Mouse (Mus musculus) layer of hippocampus, adult 9-10 months (tissue): ENCODE measurements around the gene Srrm1.
"Not testable (repeated sequence)": the region's sequence is repeated elsewhere in the genome, so short reads cannot be mapped to it uniquely, and the experiment has no call there.

ENCODE experiments used
- DNase-seq: peaks from one replicate; pipeline ENCODE4 v3.0.0; 2022; ENCODE audit warnings: low spot score

Srrm1 gene

DNA sequence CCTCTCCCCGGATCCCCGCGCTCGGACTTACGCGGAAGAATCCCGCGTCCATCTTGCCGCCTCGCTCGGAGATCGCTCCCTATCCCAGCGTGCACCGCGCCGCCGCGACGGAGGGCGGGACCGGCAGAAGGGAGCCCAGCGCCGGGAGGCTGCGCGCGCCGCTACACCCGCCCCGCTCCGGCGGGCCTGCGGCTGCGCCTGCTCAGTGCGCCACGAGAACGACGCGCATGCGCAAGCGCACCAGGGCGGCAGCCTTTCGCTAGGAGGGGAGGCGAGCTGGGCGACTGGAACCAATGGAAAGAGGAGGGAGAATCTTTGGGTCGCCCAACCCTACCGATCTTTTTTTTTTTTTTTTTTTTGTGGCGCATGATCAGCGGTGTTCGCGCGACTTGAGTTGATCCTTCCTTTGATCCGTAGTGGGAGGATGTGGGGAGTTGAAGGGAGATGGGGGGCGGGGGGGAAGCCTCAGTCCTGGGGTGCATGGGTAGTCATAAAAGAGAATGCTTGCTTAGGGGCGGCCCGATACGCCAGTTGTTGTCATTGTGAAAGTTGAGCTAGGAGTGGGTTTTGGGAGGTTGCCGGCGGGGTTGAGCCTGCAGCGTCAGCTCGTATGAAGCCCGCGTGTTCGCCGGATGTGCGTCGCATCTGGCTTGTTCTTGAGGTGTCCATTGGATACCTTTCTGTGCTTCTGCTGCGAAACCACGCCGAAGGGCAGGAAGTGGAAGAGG is at the start of gene Srrm1:
Gene Srrm1 (minus strand): TSS at position 256 of the 728 bp plus-strand sequence.
- peak; percentile 83 for DNase-seq

- no peak for DNase-seq
These were observed 48.8 kb upstream of the Srrm1 start for GRCm38 (mm10) chr4:135401881-135402280.

DNA sequence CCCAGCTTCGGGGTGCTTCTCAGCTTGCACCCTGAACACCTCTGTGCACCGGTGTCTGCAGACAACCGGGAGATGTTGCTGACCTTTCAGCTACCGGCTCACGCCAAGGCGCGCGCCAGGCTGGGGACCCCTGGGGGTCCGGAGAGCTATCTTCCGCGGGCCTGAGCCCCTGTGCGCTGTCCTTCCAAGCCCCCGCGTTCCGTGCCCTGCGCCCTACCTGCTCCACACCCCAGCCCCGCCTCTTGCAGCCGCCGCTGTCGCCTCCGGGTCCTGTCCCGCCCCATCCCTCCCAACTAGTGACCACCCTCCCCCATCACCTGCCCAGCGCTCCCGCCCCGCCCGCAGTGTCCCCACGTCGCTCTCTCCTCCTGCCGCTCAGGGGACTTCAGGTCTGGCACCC is 44.9 kb upstream of the Srrm1 start, which contains the start of gene Ncmap:
Gene Ncmap (minus strand): TSS at position 237 of the 400 bp plus-strand sequence.
- DNase-seq, result no peak

DNA sequence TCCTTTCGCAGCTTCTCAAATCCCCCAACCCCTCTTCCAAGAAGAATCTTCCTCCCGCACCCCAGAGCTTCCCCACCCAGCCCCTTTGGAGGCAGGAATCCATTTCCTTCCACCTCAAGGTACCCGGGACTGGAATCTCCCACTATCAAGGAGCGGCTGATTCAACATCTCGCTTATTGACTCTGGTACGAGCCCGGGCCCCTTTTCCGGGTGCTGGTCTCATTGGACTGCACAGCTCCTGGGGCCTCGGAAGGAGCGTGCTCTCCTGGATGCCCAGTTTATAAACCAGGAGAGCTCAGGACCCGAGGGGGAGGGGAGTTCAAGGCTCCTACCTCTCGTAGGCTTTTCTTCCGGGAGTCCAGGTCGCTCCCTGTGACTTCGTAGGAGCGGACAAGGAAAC is 44.4 kb upstream of the Srrm1 start:
- DNase-seq, result no peak

DNA sequence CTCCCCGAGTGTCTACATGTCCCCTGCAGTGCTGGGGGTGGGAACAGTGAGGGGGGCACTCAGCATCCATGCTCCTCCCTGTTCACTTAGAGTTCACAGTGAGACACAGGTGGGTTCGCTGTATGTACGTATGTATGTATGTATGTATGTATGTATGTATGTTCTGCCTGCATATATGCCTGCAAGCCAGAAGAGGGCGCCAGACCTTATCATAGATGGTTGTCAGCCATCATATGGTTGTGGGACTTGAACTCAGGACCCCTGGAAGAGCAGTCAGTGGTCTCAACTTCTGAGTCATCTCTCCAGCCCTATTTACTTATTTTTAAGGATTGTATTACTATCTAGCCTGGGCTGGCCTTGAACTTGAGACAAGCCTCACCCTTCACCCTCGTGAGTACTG is 43.2 kb upstream of the Srrm1 start:
- DNase-seq, result no peak

DNA sequence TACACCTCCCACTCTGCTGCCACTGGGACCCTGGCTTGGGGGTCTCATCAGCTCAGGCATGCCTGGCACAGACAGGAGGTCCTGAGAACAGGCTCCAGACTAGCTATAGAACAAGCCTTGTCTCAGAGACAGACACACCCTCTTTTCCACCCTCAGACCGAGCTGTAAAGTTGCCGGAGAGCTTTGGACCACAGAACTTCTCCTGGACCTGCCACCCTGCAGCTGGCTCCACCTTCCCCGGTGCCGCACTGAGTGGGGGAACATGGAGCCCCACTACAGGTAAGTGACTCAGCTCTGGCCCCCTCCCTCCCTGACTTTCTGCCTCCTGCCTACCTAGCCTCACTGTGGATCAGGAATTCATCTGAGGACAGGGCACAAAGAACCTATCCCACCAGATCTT is 42.3 kb upstream of the Srrm1 start:
- DNase-seq, result no peak

- no peak for DNase-seq
These were observed 41.5 kb upstream of the Srrm1 start for GRCm38 (mm10) chr4:135394666-135395065.

- no peak for DNase-seq
These were observed 40.3 kb upstream of the Srrm1 start for GRCm38 (mm10) chr4:135393381-135393780.

- DNase-seq, result no peak
These were observed 39.7 kb upstream of the Srrm1 start for GRCm38 (mm10) chr4:135392801-135393200.

GRCm38 (mm10) chr4:135391014-135391413 is 37.9 kb upstream of the Srrm1 start:
- DNase-seq, result no peak

GRCm38 (mm10) chr4:135385614-135386013 is 32.5 kb upstream of the Srrm1 start:
- DNase-seq, result no peak

- peak; percentile 37 for DNase-seq
These were observed 29.2 kb upstream of the Srrm1 start for GRCm38 (mm10) chr4:135382316-135382715.

DNA sequence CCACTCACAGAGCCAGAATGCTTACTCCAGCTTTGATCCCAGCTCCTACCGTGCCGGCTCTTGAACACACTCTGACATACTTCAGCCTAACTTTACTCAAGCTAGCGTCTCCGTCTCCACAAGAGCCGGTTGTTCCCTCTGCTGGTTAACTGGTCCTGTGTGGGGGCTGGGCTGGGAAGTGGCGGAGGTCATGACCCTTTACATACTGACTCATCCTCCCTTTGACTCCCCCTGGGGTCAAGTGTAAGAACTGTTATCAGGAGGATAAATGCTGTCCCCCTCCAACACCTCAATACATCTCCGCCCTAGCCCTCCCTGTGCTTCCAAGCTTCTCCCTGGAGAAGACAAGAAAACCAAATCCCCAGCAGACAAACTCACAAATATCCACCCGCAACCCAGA is 28.2 kb upstream of the Srrm1 start:
- no peak for DNase-seq

- no peak for DNase-seq
These were observed 24.1 kb upstream of the Srrm1 start for GRCm38 (mm10) chr4:135377241-135377640.

DNA sequence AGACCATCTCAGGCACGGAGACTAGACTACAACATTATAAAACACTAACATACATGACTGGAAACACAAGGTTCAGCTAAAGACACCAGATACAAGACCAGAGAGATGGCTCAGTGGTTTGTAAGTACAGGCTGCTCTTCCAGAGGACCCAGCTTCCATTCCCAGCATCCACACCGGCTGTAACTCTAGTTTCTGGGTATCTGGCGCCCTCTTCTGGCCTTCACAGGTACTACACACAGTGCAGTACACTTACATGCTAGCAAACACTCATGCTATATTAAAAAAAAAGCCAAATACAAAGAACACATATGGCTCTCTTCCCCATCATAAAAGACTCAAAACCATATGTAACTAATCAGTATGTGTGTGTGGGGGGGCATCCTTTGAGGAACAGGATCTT is 22.3 kb upstream of the Srrm1 start:
- DNase-seq, result no peak

- DNase-seq, result no peak
These were observed 20.2 kb upstream of the Srrm1 start for GRCm38 (mm10) chr4:135373299-135373698.

- no peak for DNase-seq
These were observed 17.3 kb upstream of the Srrm1 start for GRCm38 (mm10) chr4:135370372-135370771.

GRCm38 (mm10) chr4:135362828-135363227 is 9.7 kb upstream of the Srrm1 start:
- no peak for DNase-seq

GRCm38 (mm10) chr4:135361722-135362121 is 8.6 kb upstream of the Srrm1 start:
- no peak for DNase-seq

DNA sequence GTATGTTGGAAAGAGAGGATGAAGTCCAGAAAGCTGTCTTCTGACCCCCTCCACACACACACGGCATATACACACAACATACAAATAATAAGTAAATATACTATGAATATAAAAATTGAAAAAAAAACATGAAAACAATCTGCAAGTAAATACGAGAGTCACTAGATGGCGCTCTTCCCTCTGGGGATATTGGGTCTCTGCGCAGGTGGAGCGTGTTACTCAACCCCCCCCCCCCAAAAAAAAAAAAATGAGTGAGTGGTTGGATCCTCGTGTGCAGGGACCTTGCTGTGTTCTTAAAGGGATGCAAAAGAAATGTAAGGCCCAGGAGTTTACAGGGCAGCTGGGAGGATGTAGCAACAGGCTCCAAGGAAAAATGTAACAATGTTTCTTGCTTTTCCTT is 5.6 kb upstream of the Srrm1 start:
- no peak for DNase-seq

- DNase-seq, result no peak
These were observed 4.2 kb upstream of the Srrm1 start for GRCm38 (mm10) chr4:135357221-135357920.

- DNase-seq, result no peak
These were observed 2.9 kb upstream of the Srrm1 start for GRCm38 (mm10) chr4:135355886-135356550.

DNA sequence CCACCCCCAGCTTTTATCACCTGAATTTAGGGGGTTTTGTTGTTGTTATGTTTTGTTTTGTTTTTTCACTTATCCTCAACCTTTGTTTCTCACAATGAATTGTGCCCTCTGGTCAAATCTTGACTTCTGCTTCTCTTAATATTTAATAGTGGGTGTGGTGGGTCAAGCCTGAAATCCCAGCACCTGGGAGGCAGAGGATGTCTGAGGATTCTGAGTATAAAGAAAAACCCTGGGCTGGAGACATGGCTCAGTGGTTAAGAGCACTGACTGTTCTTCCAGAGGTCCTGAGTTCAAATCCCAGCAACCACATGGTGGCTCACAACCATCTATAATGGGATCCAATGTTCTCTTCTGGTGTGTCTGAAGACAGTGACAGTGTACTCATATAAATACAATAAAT is 1.6 kb upstream of the Srrm1 start:
- DNase-seq, result not testable (repeated sequence)
